Mouse (Mus musculus) liver, embryonic 12.5 days (tissue): ENCODE results near the gene Clcnkb. TPM values are rescaled to one million over a fixed set of nuclear protein-coding genes. Genes with fewer than 3 reads are reported as not detected.
A peak's percentile ranks its signal among the peaks of the same experiment; 100 is the strongest.

Experiments
- ATAC-seq: fragments of 200-750 bp; cut with Nextera tagmentation; 2 replicates; pipeline ENCODE4 v1.8.0; 2017; ENCODE audit warnings: moderate number of reproducible peaks, mild to moderate bottlenecking, moderate library complexity
- H3K27ac ChIP-seq: fragments of 300-500 bp; sonication (generic); 2 replicates; pipeline ENCODE4 v1.5.1; 2016; ENCODE audit warnings: mild to moderate bottlenecking
- H3K27me3 ChIP-seq: fragments of 300-500 bp; sonication (generic); replicated peaks from 2 replicates; pipeline ENCODE4 v1.6.1; 2016; ENCODE audit warnings: mild to moderate bottlenecking, moderate library complexity
- H3K36me3 ChIP-seq: fragments of 300-500 bp; sonication (generic); 2 replicates; pipeline ENCODE4 v1.6.1; 2016; ENCODE audit warnings: mild to moderate bottlenecking, moderate library complexity
- H3K4me1 ChIP-seq: fragments of 300-500 bp; sonication (generic); 2 replicates; pipeline ENCODE4 v1.6.1; 2016
- H3K4me2 ChIP-seq: fragments of 300-500 bp; sonication (generic); 2 replicates; pipeline ENCODE4 v1.6.1; 2016; ENCODE audit warnings: mild to moderate bottlenecking, moderate library complexity
- H3K4me3 ChIP-seq: fragments of 300-500 bp; sonication (generic); 2 replicates; pipeline ENCODE4 v1.5.1; 2016; ENCODE audit warnings: mild to moderate bottlenecking, moderate library complexity
- H3K9ac ChIP-seq: fragments of 300-500 bp; sonication (generic); 2 replicates; pipeline ENCODE4 v1.6.1; 2016; ENCODE audit warnings: mild to moderate bottlenecking, moderate library complexity
- H3K9me3 ChIP-seq: fragments of 300-500 bp; sonication (generic); replicated peaks from 2 replicates; pipeline ENCODE4 v1.6.1; 2016; ENCODE audit warnings: mild to moderate bottlenecking, moderate library complexity
- WGBS: fragments of 180-500 bp; shearing (Covaris S2); methylation state at CpG from one replicate; pipeline ENCODE4 v1.1.7; 2016; ENCODE audit not compliant: insufficient replicate concordance; 5-methylcytosine and 5-hydroxymethylcytosine counted together
- polyA plus RNA-seq: library from polyadenylated mRNA; unstranded; fragments of >200 nt; fragmentation: Nextera tagmentation; extraction: Ambion mirVana; gene quantifications from 2 replicates; pipeline ENCODE4 v1.2.1, GENCODE M21; 2016

Clcnkb gene
- polyA plus RNA-seq, 1 experiment from 2014 or later, result not detected

DNA sequence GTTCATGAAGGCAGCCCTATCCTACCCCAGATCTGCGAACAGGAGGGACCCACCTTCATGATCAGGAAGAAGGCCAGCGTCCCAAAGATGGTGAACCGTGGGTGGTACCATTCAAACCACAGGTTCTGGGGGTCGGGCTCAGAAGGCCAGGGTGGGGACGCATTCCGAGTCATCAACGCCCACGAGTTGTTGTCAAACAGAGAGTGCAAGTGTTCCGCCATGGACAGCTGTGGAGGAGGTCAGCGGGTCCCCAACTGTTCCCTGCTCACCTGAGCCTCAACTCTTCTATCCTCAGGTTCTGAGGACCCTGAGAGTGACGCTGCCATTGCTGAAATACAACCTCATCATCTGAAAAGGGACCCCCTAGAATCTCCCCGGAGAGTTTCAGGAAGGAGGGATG lies 24.5 kb downstream of the Clcnkb start:
- no peaks in the 10 kb centered on the region for H3K36me3 ChIP-seq
- H3K27me3 ChIP-seq, result peaks cover 54% of the 10 kb centered on the region
- no peak for ATAC-seq
- H3K27ac ChIP-seq, result no peak overlapping the region
- H3K9ac ChIP-seq, result no peak overlapping the region
- 57% methylated on average over 12 of the region's 12 CpGs for WGBS
- H3K4me3 ChIP-seq, result no peak overlapping the region
- H3K4me2 ChIP-seq, result no peak overlapping the region
- 0 out of 2 replicates have a peak, but pooled peaks cover 2% of the 10 kb centered on the region for H3K4me1 ChIP-seq
- H3K9me3 ChIP-seq, result no peaks in the 10 kb centered on the region

DNA sequence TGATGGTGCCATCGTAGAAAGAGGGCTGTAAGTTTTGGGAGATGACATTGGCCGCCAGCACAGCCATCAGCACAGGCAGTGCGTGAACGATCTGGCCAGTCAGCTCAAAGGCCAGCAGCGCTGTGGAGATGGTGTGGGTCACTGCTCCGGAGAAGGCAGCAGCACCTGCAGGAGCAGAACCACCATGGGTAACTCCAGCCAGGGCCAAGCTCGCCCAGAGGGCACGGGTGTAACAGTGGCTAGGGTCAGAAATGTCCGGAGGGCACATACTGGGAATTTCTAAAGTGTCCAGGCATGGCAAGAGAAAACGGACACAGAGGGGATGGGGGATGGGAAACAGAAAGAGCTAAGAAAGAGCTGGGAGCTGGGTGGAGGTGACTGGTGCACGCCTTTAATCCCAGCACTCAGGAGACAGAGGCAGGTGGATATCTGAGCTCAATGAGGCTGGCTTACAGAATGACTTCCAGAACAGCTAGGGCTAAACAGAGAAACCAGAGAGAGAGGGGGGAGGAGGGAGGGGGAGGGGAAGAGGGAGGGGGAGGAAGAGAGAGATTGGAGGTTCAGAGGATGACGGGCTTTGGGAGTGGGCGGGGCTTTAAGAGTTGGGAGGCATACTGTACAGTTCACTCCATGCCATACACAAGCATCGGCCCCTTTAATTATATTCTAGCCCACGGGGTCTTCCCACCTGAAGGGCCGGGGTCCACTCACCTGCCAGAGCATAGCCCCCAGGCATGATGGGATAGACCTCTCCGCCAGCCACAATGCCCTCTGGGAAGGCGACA lies 26.3 kb downstream of the Clcnkb start:
- ATAC-seq, result no peak

GRCm38 (mm10) chr4:141387933-141388332 lies 27.9 kb downstream of the Clcnkb start:
- Histone ChIP-seq H3K27ac (no peak overlapping the region), H3K9ac (no peak overlapping the region), H3K9me3 (no peaks in the 10 kb centered on the region), H3K36me3 (no peaks in the 10 kb centered on the region), H3K4me2 (no peak overlapping the region), H3K4me1 (peaks cover 3% of the 10 kb centered on the region; the same call in 1 of the 2 replicates), H3K27me3 (peaks cover 55% of the 10 kb centered on the region), H3K4me3 (no peak overlapping the region)
- 44% methylated on average over 5 of the region's 5 CpGs for WGBS
- no peak for ATAC-seq

More for the DNA sequence above, 26.3 kb downstream of the Clcnkb start:
- WGBS, result 60% methylated on average over 18 of the region's 18 CpGs
- H3K4me1 ChIP-seq, result 0 out of 2 replicates have a peak, but pooled peaks cover 3% of the 10 kb centered on the region
- H3K36me3 ChIP-seq, result no peaks in the 10 kb centered on the region
- H3K9me3 ChIP-seq, result no peaks in the 10 kb centered on the region
- no peak overlapping the region for H3K27ac ChIP-seq
- no peak overlapping the region for H3K9ac ChIP-seq
- no peak overlapping the region for H3K4me3 ChIP-seq
- peaks cover 48% of the 10 kb centered on the region for H3K27me3 ChIP-seq
- H3K4me2 ChIP-seq, result no peak overlapping the region

DNA sequence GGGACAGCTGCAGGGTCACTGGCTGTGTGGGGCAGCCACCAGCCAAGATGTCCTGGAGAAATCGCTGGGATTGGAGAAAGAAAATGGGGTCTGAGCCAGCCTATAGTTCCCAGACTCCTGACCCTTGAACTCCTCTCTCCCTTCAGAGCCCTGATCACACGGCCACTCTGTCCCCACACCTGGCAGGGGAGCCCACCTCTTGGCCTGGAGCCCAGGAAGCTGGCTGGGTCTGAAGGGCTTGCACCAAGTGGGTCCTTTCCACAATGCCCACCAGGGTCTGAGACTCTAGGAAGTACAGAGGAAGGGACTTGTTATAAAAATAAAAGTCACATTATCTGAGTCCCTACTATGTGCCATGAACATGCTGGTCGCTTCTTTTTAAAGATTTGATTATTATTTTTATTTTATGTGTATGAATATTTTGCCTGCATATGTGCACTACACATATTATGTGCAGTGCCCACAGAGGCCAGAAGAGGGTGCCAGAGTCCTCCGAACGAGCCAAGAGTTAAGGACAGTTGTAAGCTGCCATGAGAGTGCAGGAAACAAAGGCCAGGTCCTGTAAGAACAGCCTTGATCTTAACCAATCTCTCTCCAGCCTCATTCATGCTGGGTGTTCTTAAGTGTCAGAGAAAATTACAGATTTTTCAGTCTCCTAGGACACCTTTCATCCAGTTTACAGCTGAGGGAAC lies 28.6 kb downstream of the Clcnkb start:
- Histone ChIP-seq H3K4me3 (no peak overlapping the region), H3K36me3 (no peaks in the 10 kb centered on the region), H3K27ac (no peak overlapping the region), H3K9me3 (no peaks in the 10 kb centered on the region), H3K9ac (no peak overlapping the region), H3K4me2 (no peak overlapping the region), H3K27me3 (peaks cover 57% of the 10 kb centered on the region), H3K4me1 (peaks cover 8% of the 10 kb centered on the region)
- no peak for ATAC-seq
- WGBS, result 14% methylated on average over 5 of the region's 5 CpGs

DNA sequence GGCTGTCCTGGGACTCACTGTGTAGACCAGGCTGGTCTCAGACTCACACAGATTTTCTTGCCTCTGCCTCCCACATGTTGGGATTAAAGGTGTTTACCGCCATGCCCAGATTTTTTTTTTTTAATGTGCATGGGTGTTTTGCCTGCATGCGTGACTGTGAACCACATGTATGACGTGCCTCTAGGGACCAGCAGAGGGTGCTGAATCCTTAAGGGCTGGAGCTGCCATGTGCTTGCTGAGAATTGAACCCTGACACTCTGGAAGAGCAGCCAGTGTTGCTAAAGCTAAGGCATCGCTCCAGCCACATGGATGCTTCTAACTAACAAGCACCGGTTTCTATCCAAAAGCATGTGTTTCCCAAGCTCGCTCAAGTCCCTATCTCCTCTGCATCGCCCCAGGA lies 29.7 kb downstream of the Clcnkb start:
- WGBS, result 63% methylated on average over 7 of the region's 7 CpGs
- no peak overlapping the region for H3K4me2 ChIP-seq
- H3K27me3 ChIP-seq, result peaks cover 59% of the 10 kb centered on the region
- H3K36me3 ChIP-seq, result no peaks in the 10 kb centered on the region
- no peak overlapping the region for H3K27ac ChIP-seq
- no peaks in the 10 kb centered on the region for H3K9me3 ChIP-seq
- H3K9ac ChIP-seq, result no peak overlapping the region
- H3K4me3 ChIP-seq, result no peak overlapping the region
- ATAC-seq, result no peak
- H3K4me1 ChIP-seq, result peaks cover 10% of the 10 kb centered on the region

DNA sequence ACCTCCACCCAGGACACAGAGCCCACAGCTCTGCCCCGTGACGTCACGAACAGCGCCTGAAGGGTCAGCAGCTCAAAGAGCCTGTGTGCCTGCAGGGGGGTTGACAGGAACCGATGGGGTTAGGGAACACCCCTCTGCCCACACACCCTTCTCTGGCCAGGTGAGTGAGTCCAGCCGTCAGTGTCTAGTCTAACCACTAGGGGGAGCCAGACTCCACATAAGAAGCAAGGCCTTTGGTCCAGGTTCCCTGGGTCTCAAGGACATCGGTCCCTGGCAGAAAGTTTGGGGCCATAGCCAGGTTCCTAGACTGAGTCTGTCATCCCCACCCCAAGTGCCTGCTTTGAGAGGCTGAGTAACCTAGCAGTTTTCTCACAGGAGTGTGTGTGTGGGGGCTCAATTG lies 30.5 kb downstream of the Clcnkb start:
- H3K4me2 ChIP-seq, result no peak overlapping the region
- H3K4me1 ChIP-seq, result peaks cover 10% of the 10 kb centered on the region
- H3K9me3 ChIP-seq, result no peaks in the 10 kb centered on the region
- no peaks in the 10 kb centered on the region for H3K36me3 ChIP-seq
- ATAC-seq, result no peak
- 1% methylated on average over 7 of the region's 7 CpGs for WGBS
- no peak overlapping the region for H3K4me3 ChIP-seq
- H3K27ac ChIP-seq, result no peak overlapping the region
- no peak overlapping the region for H3K9ac ChIP-seq
- H3K27me3 ChIP-seq, result peaks cover 66% of the 10 kb centered on the region

DNA sequence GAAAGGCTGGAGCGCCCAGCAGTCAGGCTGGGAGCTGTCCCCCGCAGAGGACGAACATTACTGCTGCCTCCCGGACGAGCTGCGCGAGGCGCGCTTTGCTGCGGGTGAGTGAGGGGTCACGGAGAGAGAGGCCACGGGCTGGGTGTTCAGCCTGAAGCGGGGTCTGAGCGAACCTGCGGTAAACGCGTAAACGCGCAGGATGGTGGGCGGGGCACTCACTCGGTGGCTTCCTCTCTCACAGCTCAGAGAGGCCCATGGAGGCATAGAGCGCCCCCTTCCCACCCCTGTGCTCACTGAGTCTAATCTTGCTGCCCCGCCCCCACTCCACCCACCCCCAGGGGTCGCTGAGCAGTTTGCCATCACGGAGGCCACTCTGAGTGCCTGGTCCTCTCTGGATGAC lies 33.4 kb downstream of the Clcnkb start:
- Histone ChIP-seq H3K27ac (no peak overlapping the region), H3K4me3 (peak overlapping the region; percentile 27), H3K27me3 (peaks cover 68% of the 10 kb centered on the region), H3K9ac (no peak overlapping the region), H3K9me3 (no peaks in the 10 kb centered on the region), H3K4me1 (peaks cover 10% of the 10 kb centered on the region), H3K4me2 (peak overlapping the region; percentile 60), H3K36me3 (no peaks in the 10 kb centered on the region)
- ATAC-seq, result no peak
- WGBS, result 3% methylated on average over 24 of the region's 25 CpGs

- no peak overlapping the region for H3K4me3 ChIP-seq
- H3K27ac ChIP-seq, result no peak overlapping the region
- 61% methylated on average over 8 of the region's 8 CpGs for WGBS
- H3K9ac ChIP-seq, result no peak overlapping the region
- H3K36me3 ChIP-seq, result no peaks in the 10 kb centered on the region
- H3K4me1 ChIP-seq, result peaks cover 7% of the 10 kb centered on the region
- no peak overlapping the region for H3K4me2 ChIP-seq
- no peaks in the 10 kb centered on the region for H3K9me3 ChIP-seq
- ATAC-seq, result no peak
- H3K27me3 ChIP-seq, result peaks cover 56% of the 10 kb centered on the region
Observed at GRCm38 (mm10) chr4:141379674-141380073, 36.1 kb downstream of the Clcnkb start.

- Histone ChIP-seq H3K9ac (no peak overlapping the region), H3K27ac (no peak overlapping the region), H3K36me3 (no peaks in the 10 kb centered on the region), H3K4me3 (no peak overlapping the region), H3K4me2 (no peak overlapping the region), H3K27me3 (peaks cover 43% of the 10 kb centered on the region), H3K4me1 (peaks cover 8% of the 10 kb centered on the region), H3K9me3 (no peaks in the 10 kb centered on the region)
- ATAC-seq, result no peak
- WGBS, result 74% methylated on average over 5 of the region's 5 CpGs
Observed at GRCm38 (mm10) chr4:141372426-141372825, 43.4 kb downstream of the Clcnkb start.

GRCm38 (mm10) chr4:141367997-141368791 lies 47.6 kb downstream of the Clcnkb start, which contains the start of gene Fam131c:
Gene Fam131c (plus strand): TSS chr4:141368220.
- no peak within 1 kb of the TSS for H3K27ac ChIP-seq
- WGBS, result 2% methylated on average over 62 of the region's 71 CpGs

DNA sequence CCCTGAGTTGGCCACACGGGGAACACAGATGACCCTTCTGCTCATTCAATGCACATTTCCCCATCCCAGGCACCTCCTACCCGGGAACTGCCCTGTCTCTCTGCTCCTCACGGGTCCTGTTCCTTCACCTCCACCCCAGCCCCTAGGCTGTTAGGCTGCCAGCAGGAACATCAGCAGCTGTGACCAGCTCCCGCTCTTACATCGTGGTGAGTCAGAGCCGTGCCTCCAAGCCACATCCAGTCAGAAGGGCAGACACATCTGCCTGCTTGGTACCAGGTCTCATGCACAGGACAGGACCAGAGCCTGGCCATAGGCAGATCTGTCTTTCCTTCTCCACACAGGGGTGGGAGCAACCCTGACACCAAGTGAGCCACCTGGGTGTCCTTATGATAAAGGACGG lies 49.9 kb downstream of the Clcnkb start:
- Histone ChIP-seq H3K4me1 (peaks cover 11% of the 10 kb centered on the region), H3K27me3 (peaks cover 99% of the 10 kb centered on the region), H3K4me2 (no peak overlapping the region), H3K9me3 (no peaks in the 10 kb centered on the region), H3K9ac (no peak overlapping the region), H3K4me3 (no peak overlapping the region), H3K27ac (no peak overlapping the region), H3K36me3 (no peaks in the 10 kb centered on the region)
- 37% methylated on average over 7 of the region's 7 CpGs for WGBS
- ATAC-seq, result no peak

More at GRCm38 (mm10) chr4:141367997-141368791, 47.6 kb downstream of the Clcnkb start, which contains the start of gene Fam131c:
- no peak for ATAC-seq
- Histone ChIP-seq H3K27me3 (peaks cover 84% of the 10 kb centered on the region), H3K9me3 (no peaks in the 10 kb centered on the region), H3K9ac (peak within 1 kb of the TSS; percentile 55), H3K4me3 (peak within 1 kb of the TSS; percentile 51), H3K4me2 (peak within 1 kb of the TSS; percentile 71), H3K36me3 (no peaks in the 10 kb centered on the region), H3K4me1 (peaks cover 8% of the 10 kb centered on the region)
